Comparison of ENCODE assay signal across 21 mouse cellular contexts in genomic region chr2:142604762-142605161, GRCm38 (mm10).
DNase-seq lines count a peak whose midpoint lies in the region; ATAC-seq and TF ChIP-seq lines count a peak whose summit lies in the region.
"Had no signal": no experiment of that assay in that cellular context is flagged by ENCODE, and none has a peak within 500 bp of the region (broad histone marks: within the 10 kb centered on the region; RNA-seq: fewer than 3 reads in every experiment).

No protein-coding gene starts in this region.

- H3K4me1 ChIP-seq in intestine, postnatal 0 days (replicated peaks; ENCODE audit: control insufficient read depth, insufficient read depth, low read length) = no peaks in the 10 kb centered on the region
- no peaks in the 10 kb centered on the region for H3K4me1 ChIP-seq in intestine, embryonic 15.5 days (replicated peaks)
- H3K4me1 ChIP-seq in CH12.LX (ENCODE audit: control insufficient read depth in 1 of 2, insufficient read depth in 2 of 2) = peaks cover 0 to 32% of the 10 kb centered on the region in 2 experiments; a peak in 2 of 4 replicates
- peaks cover 24% of the 10 kb centered on the region for H3K4me1 ChIP-seq in limb, embryonic 10.5 days
- H3K4me1 ChIP-seq: liver, embryonic 15.5 days; megakaryocyte, embryonic 14.5 days had no signal

- H3K9ac ChIP-seq in intestine, postnatal 0 days (ENCODE audit: low read depth, low read length) = no peak overlapping the region
- no peak overlapping the region for H3K9ac ChIP-seq in intestine, embryonic 15.5 days
- no peak overlapping the region for H3K9ac ChIP-seq in CH12.LX (ENCODE audit: insufficient read depth, low read depth)
- H3K9ac ChIP-seq: embryonic facial prominence, embryonic 15.5 days; hindbrain, embryonic 13.5 days; liver, embryonic 15.5 days; neural tube, embryonic 15.5 days had no signal

- no peaks in the 10 kb centered on the region for H3K79me2 ChIP-seq in CH12.LX (replicated peaks; ENCODE audit: control insufficient read depth, extremely low read depth, insufficient read depth, poor library complexity, severe bottlenecking)

- H3K9me3 ChIP-seq in intestine, postnatal 0 days (ENCODE audit: control insufficient read depth) = no peaks in the 10 kb centered on the region
- no peaks in the 10 kb centered on the region for H3K9me3 ChIP-seq in intestine, embryonic 15.5 days
- H3K9me3 ChIP-seq in CH12.LX (replicated peaks; ENCODE audit: low read length) = no peaks in the 10 kb centered on the region
- H3K9me3 ChIP-seq in limb, embryonic 10.5 days (replicated peaks) = no peaks in the 10 kb centered on the region
- H3K9me3 ChIP-seq: embryonic facial prominence, embryonic 15.5 days; hindbrain, embryonic 13.5 days; liver, embryonic 15.5 days; neural tube, embryonic 15.5 days had no signal

- no peaks in the 10 kb centered on the region for H3K27me3 ChIP-seq in intestine, postnatal 0 days (replicated peaks; ENCODE audit: control insufficient read depth, insufficient read depth, low read length)
- H3K27me3 ChIP-seq in intestine, embryonic 15.5 days (replicated peaks) = no peaks in the 10 kb centered on the region
- H3K27me3 ChIP-seq in CH12.LX (replicated peaks) = no peaks in the 10 kb centered on the region
- H3K27me3 ChIP-seq in limb, embryonic 10.5 days (ENCODE audit: low read depth, poor library complexity, severe bottlenecking) = no peaks in the 10 kb centered on the region
- H3K27me3 ChIP-seq: embryonic facial prominence, embryonic 15.5 days; hindbrain, embryonic 13.5 days; liver, embryonic 15.5 days; megakaryocyte, embryonic 14.5 days; neural tube, embryonic 15.5 days had no signal

- no peak overlapping the region for H3K27ac ChIP-seq in intestine, postnatal 0 days (ENCODE audit: low read depth, low read length)
- H3K27ac ChIP-seq in intestine, embryonic 15.5 days = no peak overlapping the region
- no peak overlapping the region for H3K27ac ChIP-seq in CH12.LX (ENCODE audit: insufficient read depth, low read depth)
- no peak overlapping the region for H3K27ac ChIP-seq in limb, embryonic 10.5 days
- H3K27ac ChIP-seq: embryonic facial prominence, embryonic 15.5 days; heart, adult 2 months; hindbrain, embryonic 13.5 days; liver, embryonic 15.5 days; neural tube, embryonic 15.5 days had no signal

- no peak for TF ChIP-seq EP300 in CH12.LX (IDR thresholded peaks at IDR 0.05; ENCODE audit: low read length)

- H3K4me3 ChIP-seq in intestine, postnatal 0 days (ENCODE audit: low read depth, low read length) = no peak overlapping the region
- no peak overlapping the region for H3K4me3 ChIP-seq in intestine, embryonic 15.5 days (replicated peaks)
- no peak overlapping the region for H3K4me3 ChIP-seq in CH12.LX (replicated peaks in 1 of 3; ENCODE audit: low read depth in 2 of 3, low read length in 2 of 3, poor library complexity in 1 of 3)
- H3K4me3 ChIP-seq in limb, embryonic 10.5 days = no peak overlapping the region
- H3K4me3 ChIP-seq: embryonic facial prominence, embryonic 15.5 days; heart, adult 2 months; hindbrain, embryonic 13.5 days; liver, embryonic 15.5 days; megakaryocyte, embryonic 14.5 days; neural tube, embryonic 15.5 days had no signal

- no peak overlapping the region for H3K4me2 ChIP-seq in intestine, postnatal 0 days (replicated peaks; ENCODE audit: low read depth)
- H3K4me2 ChIP-seq in intestine, embryonic 15.5 days (replicated peaks) = no peak overlapping the region
- no peak overlapping the region for H3K4me2 ChIP-seq in CH12.LX (ENCODE audit: insufficient read depth, low read depth, poor library complexity, severe bottlenecking)
- H3K4me2 ChIP-seq: embryonic facial prominence, embryonic 15.5 days; hindbrain, embryonic 13.5 days; liver, embryonic 15.5 days; neural tube, embryonic 15.5 days had no signal

- DNase-seq in lung, postnatal 10 days = peak; percentile 7
- no peak for DNase-seq in lung, postnatal 4 days
- DNase-seq in CH12.LX (ENCODE audit: extremely low read depth) (peak; percentile 18), ZHBTc4 (ENCODE audit: low read depth, low spot score) (peak; percentile 41)
- no peak for DNase-seq in limb, embryonic 10.5 days (ENCODE audit: low spot score)
- no peak for DNase-seq in cerebellum, adult 9-10 months
- DNase-seq: adrenal gland, postnatal 36 days; cerebellum, adult 9-11 months; heart, adult 2 months; heart, postnatal 10 days; kidney, adult 8-10 months; retina, postnatal 1 day; thymus, postnatal 25 days had no signal

- dilution Hi-C loops in CH12.LX (cut with MboI; ENCODE audit: extremely low pct_ligation_motif_present, extremely low pct_unique_long_range_greater_than_20kb, low sequenced_read_pairs) = no loop called here

- peak; percentile 59 for TF ChIP-seq CTCF in intestine, postnatal 0 days (IDR thresholded peaks at IDR 0.05; ENCODE audit: low read depth)
- TF ChIP-seq CTCF in CH12.LX (conservative IDR thresholded peaks at IDR 0.05 in 1 of 2, IDR thresholded peaks at IDR 0.05 in 1 of 2; ENCODE audit: low read depth in 2 of 2, low read length in 2 of 2) = peak in 1 of 2 experiments; percentile 94; a peak in 2 of 4 replicates

- TF ChIP-seq POLR2A in CH12.LX (IDR thresholded peaks at IDR 0.05; ENCODE audit: low read depth, low read length) = no peak

- WGBS in intestine, postnatal 0 days = 64% methylated on average over 4 of the region's 4 CpGs
- WGBS in intestine, embryonic 15.5 days = 68% methylated on average over 4 of the region's 4 CpGs
- 78% methylated on average over 4 of the region's 4 CpGs for WGBS in limb, embryonic 10.5 days

- TF ChIP-seq RAD21 in CH12.LX (IDR thresholded peaks at IDR 0.05; ENCODE audit: low read depth, low read length) = peak; percentile 31

- in situ Hi-C loops in CH12.LX (cut with MboI; ENCODE audit: low pct_ligation_motif_present, low pct_unique_long_range_greater_than_20kb, low sequenced_read_pairs) = no loop called here

- no peaks in the 10 kb centered on the region for H3K36me3 ChIP-seq in intestine, postnatal 0 days (ENCODE audit: control insufficient read depth, insufficient read depth)
- no peaks in the 10 kb centered on the region for H3K36me3 ChIP-seq in intestine, embryonic 15.5 days
- no peaks in the 10 kb centered on the region for H3K36me3 ChIP-seq in CH12.LX (replicated peaks in 1 of 2; ENCODE audit: control insufficient read depth in 1 of 2, insufficient read depth in 1 of 2, low read length in 1 of 2)
- no peaks in the 10 kb centered on the region for H3K36me3 ChIP-seq in limb, embryonic 10.5 days
- H3K36me3 ChIP-seq: embryonic facial prominence, embryonic 15.5 days; hindbrain, embryonic 13.5 days; liver, embryonic 15.5 days; neural tube, embryonic 15.5 days had no signal

- no peak for ATAC-seq in intestine, postnatal 0 days
- ATAC-seq in intestine, embryonic 15.5 days = no peak
- ATAC-seq: forebrain, embryonic 14.5 days had no signal

TF ChIP-seq in CH12.LX, 34 proteins besides CTCF, POLR2A, EP300 and RAD21:
- no peak for TF ChIP-seq ZNF384 (IDR thresholded peaks at IDR 0.05; ENCODE audit: low read depth, low read length)
- peak; percentile 53 for TF ChIP-seq SMC3 (IDR thresholded peaks at IDR 0.05; ENCODE audit: low read depth, low read length)
- TF ChIP-seq NELFE (IDR thresholded peaks at IDR 0.05; ENCODE audit: low read depth, low read length) = peak; percentile 22; the same call in 1 of the 2 replicates
TF ChIP-seq in CH12.LX: peak in this region for 2.

Comparison
In these comparisons a context has a peak if more than half of its experiments do, and no peak if none do; other contexts are left out.
1. DNase-seq: peak in lung, postnatal 10 days (single experiment), CH12.LX (single experiment) and ZHBTc4 (single experiment); none in lung, postnatal 4 days (0 of 2), limb, embryonic 10.5 days (single experiment) and cerebellum, adult 9-10 months (single experiment).